Mouse (Mus musculus) monocyte, adult 5-6 weeks (primary cell): ENCODE results near the gene Sugt1. TPM values are rescaled to one million over a fixed set of nuclear protein-coding genes. Genes with fewer than 3 reads are reported as not detected.

Source experiments
- ATAC-seq: fragments of 153-309, 156-312 bp; replicated peaks from 2 replicates; pipeline ENCODE4 v1.8.0; 2017; ENCODE audit warnings: mild to moderate bottlenecking; ENCODE audit not compliant: low TSS enrichment, insufficient number of reproducible peaks, severe bottlenecking, poor library complexity, low FRiP score
- total RNA-seq: library from RNA; stranded (forward); fragments of 200-1000, 200-491, 200-594 nt; gene quantifications from 3 replicates; pipeline ENCODE4 v1.2.3, GENCODE M21; 2017

Sugt1 gene
- total RNA-seq, 1 experiment from 2014 or later = 198 TPM

DNA sequence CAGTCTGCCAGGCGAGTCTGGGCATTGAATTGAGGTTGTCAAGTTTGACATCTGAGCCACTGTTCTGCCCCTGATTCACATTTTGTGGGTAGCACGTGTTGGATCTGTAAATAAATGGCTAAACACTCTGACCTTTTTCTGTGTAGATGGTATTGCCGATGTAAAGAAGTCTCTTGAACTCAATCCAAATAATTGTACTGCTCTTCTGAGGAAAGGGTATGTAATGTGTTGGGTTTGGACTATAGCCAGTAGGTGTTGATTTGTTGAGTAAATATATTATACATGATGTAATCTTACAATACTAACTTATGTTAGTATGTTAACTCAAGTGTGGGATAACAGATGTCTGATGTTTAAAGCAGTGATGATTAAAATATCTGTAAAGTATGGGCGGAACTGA lies 9.1 kb downstream of the Sugt1 start:
- ATAC-seq = no peak

DNA sequence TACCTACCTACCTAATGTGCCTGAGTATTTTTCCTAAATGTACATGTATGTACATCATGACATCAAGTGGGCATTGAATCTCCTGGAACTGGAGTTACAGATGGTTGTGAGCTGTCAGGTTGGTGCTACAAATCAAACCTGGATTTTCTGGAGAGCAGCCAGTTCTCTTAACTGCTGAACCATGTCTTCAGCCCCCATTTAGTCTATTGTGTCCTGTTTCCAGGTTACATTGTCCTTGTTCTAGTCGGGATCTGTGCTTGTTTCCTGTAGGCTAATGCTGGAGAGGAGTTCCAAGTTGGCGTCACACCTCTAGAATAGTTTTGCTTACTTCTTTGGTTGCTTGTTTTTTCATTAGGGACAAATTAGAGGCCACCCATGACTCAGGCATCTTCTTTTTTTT lies 18.4 kb downstream of the Sugt1 start:
- ATAC-seq = no peak

- ATAC-seq = no peak
Measured at GRCm38 (mm10) chr14:79606392-79606791, 18.9 kb downstream of the Sugt1 start.

DNA sequence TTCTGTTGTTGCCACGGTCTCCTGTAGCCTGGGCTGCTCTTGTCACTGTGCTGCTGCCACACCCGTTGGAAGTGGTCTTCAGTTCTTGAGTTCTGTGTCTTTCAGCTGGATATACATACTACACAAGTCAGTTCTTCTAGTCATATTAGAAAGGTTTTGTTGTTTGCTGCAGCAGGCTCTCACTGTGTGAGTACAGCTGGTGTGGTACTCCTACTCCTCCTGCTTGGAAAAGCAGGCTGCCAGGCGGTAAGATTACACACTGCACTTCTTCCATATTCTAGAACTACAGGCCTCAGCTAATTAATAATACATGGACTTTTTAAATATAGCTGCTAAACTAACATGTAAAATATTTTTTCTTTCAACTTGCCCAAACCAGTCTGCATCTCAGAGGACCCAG lies 19.4 kb downstream of the Sugt1 start:
- no peak for ATAC-seq

GRCm38 (mm10) chr14:79607352-79607751 lies 19.9 kb downstream of the Sugt1 start:
- no peak for ATAC-seq

DNA sequence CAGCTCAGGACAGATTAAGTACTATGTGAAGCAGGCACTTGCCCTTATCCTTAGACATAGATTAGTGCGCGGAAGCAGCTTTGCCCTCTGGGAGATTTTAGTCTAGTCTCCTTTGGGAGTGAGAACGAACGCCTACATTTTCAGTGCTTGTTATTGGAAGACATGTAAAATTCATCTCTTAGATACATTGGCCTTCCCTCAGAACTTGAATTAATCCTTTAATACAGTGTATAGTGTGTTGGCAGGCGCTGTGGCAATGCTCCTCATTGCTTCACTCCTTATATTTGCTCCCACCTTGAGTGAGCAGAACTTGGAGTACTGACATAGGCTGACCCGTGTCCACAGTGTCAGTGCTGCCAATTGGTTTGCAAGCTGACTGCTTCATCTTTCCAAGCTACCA lies 20.8 kb downstream of the Sugt1 start:
- no peak for ATAC-seq

GRCm38 (mm10) chr14:79617121-79617828 lies 29.8 kb downstream of the Sugt1 start:
- no peak for ATAC-seq

DNA sequence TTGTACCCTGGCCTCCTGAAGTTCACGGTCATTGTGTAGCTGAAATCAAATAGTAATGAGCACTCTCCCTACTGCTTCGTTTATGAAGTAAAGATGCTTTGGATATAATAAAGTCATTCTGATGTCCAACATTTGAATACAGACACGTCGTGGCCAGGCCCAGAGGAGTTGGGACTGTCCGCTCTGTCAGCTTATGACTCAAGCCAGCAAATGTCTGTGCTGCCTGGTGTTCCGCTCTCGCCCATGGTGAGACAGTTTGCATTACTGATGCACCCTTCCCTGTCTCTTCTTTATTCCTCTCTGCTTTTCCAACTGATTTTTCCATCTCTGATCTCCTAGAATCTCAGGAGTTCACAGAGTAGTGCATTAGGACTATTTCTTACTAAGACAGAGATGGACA lies 32.3 kb downstream of the Sugt1 start:
- ATAC-seq = no peak

GRCm38 (mm10) chr14:79621143-79621542 lies 33.7 kb downstream of the Sugt1 start:
- ATAC-seq = no peak

DNA sequence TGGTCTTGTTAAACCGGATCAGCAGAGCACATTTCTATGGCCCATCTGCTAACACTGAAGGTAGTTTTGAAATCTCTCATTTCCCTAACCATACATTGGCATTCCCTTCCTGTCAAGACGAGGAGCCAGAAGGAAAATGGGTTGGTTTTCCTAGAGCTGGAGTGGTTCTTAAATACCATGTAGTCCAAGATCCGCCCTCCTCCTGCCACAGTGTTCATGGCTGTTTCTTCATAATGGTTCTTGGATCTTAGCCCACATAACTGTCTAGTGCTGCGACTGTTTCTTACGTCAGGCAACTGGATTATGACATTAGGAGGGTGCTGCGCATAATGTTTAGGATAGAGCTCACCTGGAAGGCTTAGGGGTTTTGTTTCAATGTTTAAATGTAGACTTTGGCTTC lies 44.8 kb downstream of the Sugt1 start:
- no peak for ATAC-seq

GRCm38 (mm10) chr14:79633196-79633595 lies 45.7 kb downstream of the Sugt1 start:
- no peak for ATAC-seq

DNA sequence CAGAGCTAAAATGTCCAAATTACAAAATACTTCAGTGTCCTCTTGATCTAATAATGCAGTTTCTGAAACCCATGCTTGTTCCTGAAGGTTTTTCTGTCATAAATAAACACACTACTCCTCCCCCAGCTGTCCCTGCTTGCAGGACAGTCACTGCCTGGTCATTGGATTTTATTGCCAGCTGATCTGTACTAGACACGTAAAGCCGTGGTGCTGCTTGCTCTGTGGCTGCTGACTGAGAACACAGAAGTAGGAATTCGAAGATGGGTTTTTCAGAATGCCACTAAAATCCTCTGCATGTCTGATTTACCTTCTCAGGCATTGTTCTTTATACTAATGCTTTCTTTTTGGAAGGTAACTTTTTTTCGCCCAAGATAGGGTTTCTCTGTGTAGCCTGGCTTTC lies 49.3 kb downstream of the Sugt1 start:
- no peak for ATAC-seq

GRCm38 (mm10) chr14:79642063-79642462 lies 54.6 kb downstream of the Sugt1 start:
- ATAC-seq = no peak

DNA sequence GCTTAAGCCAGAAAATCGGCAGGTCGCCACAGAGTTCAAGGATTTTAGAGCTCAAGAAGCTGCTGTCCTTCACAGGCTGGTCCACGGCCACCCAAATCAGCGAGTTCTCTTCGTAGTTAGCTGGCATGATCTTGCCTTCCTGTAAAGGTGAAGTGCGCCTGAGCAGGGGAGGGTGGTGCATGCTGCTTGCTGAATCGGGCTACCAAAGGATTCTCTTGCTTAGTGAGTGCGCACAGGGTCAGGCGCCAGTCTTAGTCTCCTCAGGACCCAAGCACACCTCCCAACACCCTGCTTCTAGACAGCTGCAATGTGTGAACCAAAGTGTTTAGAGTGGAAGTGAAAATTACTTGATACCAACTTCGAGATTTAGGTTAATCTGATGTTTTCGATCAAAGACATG lies 57.9 kb downstream of the Sugt1 start:
- ATAC-seq = no peak

GRCm38 (mm10) chr14:79649680-79650079 lies 62.2 kb downstream of the Sugt1 start:
- no peak for ATAC-seq

- no peak for ATAC-seq
Measured at GRCm38 (mm10) chr14:79652654-79653053, 65.2 kb downstream of the Sugt1 start.

DNA sequence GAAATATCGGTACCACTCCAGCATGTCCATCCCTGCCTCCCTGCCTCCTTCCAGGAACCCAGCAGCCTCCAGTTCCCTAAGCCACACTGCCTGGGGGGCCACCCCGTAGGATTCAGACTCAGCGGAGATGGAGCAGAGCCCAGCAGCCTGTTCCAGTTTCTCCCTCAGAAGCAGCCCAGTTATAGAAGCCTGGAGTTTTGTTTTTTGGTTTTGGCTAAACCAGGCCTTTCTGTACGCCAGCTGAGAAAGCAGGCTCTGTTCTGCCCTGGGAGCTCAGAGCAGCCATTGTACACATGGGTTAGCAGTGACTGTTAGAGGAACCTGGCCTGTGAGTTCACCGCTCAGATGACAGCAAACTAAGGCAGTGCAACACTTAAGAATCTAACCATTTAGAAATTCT lies 70.8 kb downstream of the Sugt1 start:
- no peak for ATAC-seq

DNA sequence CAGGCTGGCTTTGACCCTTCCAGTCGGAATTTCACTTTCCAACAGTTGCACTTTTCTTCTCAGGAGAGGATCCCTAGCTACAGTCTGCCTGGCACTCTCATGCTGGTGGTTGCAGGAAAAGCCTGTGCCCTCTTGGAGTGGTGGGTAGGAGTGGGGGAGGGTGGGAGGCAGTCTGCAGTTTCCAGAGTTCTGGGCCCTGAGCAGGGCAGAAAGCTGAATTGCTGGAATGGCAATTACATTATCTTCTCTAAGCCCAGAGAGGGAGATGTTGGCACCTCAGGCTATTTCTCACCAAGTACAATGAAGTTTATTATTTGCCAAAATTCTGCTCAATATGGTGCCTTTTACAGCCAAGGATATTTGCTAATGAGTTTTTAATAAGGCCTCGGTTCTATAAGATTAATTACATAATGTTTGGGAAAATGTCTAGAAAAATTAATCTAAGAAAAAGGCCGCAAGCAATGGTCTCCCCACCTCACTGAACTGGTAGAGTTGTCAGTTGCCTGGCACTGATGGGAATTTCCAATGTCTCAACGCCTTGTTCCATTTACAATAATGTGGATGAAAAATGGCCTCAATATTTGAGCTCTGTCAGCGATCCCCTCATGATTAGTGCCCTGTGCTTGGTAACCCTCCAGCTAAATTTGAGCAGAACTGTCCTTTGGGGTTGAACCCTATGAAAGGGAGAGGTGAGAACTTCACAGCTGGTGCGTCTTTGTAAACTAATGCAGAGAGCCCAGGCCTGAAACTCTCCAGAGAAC lies 71.4 kb downstream of the Sugt1 start:
- no peak for ATAC-seq

- no peak for ATAC-seq
Measured at GRCm38 (mm10) chr14:79660467-79660866, 73.0 kb downstream of the Sugt1 start.
